Mouse (Mus musculus) heart, postnatal 10 days (tissue): ENCODE measurements around the gene Lrmda. TPM values are rescaled to one million over a fixed set of nuclear protein-coding genes. Genes with fewer than 3 reads are reported as not detected.
A peak's percentile ranks its signal among the peaks of the same experiment; 100 is the strongest.

Source experiments
- DNase-seq, 2 experiments: peaks; one replicate each; pipeline ENCODE4 v3.0.0; 2021
- intact Hi-C: fragments of 180-260 bp; cut with DNase I; formaldehyde crosslinking; loops from one replicate; pipeline ENCODE4 v1.15.1; 2025
- total RNA-seq, 2 experiments: library from RNA; stranded (reverse); gene quantifications; 2 replicates each; pipeline ENCODE4 v1.2.3; 2021

Gene Lrmda
- total RNA-seq, 2 experiments from 2014 or later: 1.1 to 2.1 TPM

GRCm38 (mm10) chr14:21991251-21991780, 28.2 kb upstream of the Lrmda start:
- intact Hi-C loops: no loop called here
- DNase-seq: peak; percentile 15 to 16

DNA sequence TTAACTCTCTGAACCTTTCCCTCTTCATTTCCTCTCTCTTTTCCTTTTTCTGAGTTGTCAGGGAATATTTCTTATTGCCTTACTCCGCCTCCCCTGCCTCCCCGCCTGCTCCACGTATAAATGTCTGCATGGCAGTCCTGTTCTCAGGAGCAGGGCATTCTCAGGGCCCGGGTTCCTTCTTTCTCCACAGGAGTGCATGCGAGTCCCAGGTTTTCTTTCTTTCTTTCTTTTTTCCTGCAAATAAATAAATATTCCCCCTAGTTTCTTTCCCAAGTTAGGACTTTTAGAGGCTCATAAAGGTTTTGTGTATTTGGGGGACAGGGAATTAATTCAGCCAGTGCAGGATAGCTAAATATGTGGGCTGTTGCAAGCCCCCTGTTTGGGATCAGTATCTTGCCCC, 27.7 kb upstream of the Lrmda start:
- DNase-seq: no peak
- intact Hi-C loops: no loop called here

GRCm38 (mm10) chr14:21992321-21992885, 27.1 kb upstream of the Lrmda start:
- intact Hi-C loops: no loop called here

DNA sequence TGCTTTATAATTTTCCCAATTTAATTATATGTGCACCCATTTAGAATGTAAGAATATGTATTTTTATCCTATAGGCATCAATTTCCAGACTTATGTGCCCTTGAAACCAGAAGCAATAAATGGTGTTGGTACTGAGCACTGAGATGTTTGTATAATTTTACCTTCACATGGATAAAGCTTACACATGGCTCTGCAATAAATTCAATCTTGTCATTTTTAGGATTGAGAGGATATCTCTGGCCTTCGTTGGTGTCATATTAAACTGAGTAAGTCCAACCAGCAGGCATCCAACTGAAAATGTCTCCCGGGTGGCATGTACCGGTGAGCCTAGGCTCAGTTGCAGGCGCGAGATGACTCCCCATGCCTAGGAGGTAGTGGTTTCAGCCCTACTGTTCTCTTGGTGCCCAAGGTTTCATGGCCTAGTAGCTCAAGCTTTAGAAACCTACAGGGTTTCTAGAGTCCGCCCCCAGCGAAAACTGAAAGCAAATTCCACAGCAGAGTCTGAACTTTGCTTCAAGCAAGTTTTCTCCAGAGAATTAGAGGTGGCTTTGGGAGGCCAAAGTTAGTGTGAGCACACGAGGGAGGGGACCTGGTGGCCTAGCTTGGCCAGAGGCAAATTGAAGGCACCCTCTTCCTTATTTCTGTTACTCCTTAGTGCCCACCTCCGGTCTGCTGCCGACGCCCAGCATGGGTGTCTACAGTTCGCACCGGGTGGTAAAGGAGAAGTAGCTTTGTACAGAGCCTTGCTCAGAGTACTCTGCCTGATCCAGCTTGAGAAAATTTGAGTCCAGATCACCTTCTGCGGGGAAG, 26.1 kb upstream of the Lrmda start:
- intact Hi-C loops: no loop called here
- DNase-seq: no peak

More at GRCm38 (mm10) chr14:21992321-21992885, 27.1 kb upstream of the Lrmda start:
- no peak for DNase-seq

DNA sequence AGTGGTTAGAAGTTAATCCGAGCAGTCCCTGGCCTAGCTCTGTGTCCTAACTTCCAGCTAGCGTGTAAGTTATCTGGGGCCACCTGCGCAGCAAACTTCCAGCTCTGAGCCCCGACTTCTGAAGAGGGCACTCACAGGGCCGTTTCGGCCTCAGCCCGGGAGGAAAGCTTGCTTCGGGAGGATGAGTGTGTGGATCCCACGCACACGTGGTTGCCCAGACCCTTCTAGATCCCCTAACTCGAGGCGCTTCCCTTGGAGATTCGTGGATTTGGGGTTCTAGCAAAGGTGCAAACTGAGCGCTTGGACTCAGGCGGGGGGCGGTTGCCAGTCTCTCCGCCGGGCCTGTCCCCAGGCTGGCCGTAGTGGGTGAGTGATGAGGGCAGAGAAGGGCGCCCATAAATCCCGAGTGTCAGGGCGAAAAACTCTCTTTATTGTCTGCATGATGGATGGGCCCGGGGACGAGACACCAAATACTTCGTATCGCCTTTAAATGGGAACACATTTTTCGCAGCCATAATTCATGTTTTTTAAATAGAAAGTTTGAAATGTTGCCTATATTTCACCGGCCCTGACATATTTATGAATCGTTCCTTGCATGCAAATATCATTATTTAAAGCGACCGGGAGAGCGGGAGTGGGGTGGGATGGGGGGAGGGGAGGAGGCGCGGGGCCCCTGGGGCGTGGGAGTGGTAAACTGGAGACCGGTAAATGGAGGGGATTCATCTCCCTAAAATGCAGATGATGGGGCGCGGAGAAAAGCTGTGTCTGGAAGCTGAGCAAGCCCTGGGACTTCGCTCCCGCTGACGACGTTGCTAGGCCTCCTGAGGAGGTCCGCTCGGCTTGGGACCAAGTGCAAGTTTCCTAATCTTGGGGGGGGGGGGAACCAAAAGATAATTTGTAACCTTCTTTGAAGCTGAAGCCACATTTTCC, 25.2 kb upstream of the Lrmda start:
- DNase-seq: no peak
- intact Hi-C loops: no loop called here

GRCm38 (mm10) chr14:21995031-21995754, 24.3 kb upstream of the Lrmda start:
- intact Hi-C loops: no loop called here
- peak; percentile 39 to 58 for DNase-seq

- no peak for DNase-seq
- intact Hi-C loops: no loop called here
These were observed 19.9 kb upstream of the Lrmda start for GRCm38 (mm10) chr14:21999588-21999987.

DNA sequence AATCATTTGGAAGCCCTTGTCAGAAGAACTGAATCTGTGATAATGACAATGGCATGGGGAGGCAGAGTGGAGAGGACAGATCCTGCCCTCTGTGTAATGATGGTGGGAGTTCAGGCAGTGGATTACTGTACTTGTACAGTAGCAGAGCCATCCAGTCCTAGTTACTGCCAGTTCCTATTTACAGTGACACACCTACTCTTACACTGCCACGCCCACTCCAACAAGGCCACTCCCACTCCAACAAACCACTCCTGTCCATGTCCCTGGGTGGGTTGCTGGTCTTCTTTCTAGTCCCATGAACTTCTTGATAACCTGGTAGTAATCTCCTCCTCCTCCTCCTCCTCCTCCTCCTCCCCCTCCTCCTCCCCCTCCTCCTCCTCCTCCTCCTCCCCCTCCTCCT, 16.3 kb upstream of the Lrmda start:
- DNase-seq: no peak
- intact Hi-C loops: no loop called here

GRCm38 (mm10) chr14:22003631-22004030, 15.9 kb upstream of the Lrmda start:
- DNase-seq: no peak
- intact Hi-C loops: no loop called here

DNA sequence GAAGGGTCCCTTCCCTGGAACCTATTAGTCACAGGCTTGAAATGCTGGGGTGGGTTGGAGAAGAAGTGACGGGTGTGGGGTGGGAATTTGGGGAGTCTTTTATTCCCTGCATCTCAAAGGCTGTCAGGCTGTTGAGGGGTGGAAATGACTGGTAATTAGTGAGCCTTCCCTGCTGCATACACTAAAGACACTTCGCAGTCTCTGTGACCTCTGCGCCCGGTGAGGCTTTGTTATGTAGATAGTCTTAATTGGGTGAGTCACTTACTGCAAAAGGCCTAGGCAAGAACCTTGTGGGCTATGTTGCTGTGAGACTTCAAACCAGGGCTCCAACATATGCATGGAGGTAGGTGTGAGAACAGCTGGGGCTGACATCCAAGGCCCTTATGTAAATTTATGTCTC, 14.6 kb upstream of the Lrmda start:
- intact Hi-C loops: no loop called here
- no peak for DNase-seq

- DNase-seq: no peak
These were observed 12.5 kb upstream of the Lrmda start for GRCm38 (mm10) chr14:22007006-22007405.

GRCm38 (mm10) chr14:22014315-22014714, 5.2 kb upstream of the Lrmda start:
- intact Hi-C loops: no loop called here
- no peak for DNase-seq

More at GRCm38 (mm10) chr14:22007006-22007405, 12.5 kb upstream of the Lrmda start:
- intact Hi-C loops: no loop called here

- intact Hi-C loops: no loop called here
- DNase-seq: peak in 1 of 2 experiments; percentile 6
These were observed 4.7 kb upstream of the Lrmda start for GRCm38 (mm10) chr14:22014781-22015180.

- DNase-seq: no peak
- intact Hi-C loops: no loop called here
These were observed 2.5 kb upstream of the Lrmda start for GRCm38 (mm10) chr14:22017011-22017410.

DNA sequence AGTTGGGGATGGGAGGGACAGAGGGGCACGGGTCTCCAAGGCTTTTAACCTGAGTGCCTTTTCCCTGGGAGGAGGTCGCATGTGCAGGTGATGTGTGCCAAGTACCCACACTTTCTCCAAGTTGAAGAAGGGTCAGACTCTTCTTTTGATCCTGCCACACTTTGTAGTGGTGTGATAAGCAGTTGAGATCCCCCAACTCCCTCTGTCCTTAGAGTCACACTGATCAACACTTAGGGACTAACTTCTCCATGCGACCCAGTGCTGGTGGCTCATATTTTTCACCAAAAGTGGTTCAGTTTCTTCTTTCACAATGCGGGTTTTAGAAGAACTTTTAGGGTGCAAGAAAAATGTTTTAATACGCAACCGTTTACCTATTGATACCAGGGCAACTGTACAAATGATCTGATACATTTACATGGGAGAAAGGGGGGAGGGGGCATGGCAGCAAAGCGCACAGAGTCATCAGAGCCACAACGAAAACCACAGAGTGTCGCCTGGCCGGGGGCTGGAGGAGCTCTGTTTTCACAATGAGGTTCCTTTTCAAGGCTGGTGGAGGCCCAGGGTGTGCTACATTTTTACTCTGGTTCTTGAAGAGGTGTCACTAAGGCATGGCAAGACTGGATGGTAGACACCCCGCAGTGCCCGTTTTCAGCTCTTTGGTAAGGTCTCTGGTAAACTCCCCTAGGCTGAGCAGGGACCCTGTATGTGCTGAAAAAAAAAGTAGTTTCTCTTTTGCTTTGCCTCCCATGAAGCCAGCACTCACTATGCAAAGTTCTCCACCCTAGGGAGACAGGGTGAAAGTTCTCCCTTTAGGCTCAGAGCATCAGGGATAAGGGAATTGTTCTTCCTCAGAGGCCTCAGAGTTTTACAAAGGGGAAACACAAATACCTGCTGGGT, 685 bp downstream of the Lrmda start:
- DNase-seq: peak in 1 of 2 experiments; percentile 11
- intact Hi-C loops: no loop called here

DNA sequence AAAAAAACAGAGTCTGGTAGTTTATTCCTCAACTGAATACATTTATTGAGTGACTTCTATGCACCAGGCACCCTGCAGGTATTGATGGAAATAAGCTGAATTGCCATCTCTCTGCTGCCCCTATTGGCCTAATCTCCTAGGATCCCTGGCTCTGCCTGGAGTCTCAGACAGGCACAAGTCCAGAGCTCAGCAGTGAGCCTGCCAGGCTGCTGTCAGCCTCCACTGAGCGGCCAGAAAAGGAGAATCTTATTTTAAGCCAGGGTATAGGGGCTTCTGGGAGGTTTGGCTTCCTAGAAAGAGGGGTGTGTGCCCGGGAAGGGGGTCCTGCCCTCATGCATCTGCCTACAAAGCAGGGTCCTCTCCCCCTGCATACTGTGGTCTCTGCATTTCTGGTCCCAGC, 1.4 kb downstream of the Lrmda start:
- DNase-seq: peak; percentile 61 to 62
- intact Hi-C loops: no loop called here

GRCm38 (mm10) chr14:22023533-22023932, 4.0 kb downstream of the Lrmda start:
- no peak for DNase-seq
- intact Hi-C loops: no loop called here

DNA sequence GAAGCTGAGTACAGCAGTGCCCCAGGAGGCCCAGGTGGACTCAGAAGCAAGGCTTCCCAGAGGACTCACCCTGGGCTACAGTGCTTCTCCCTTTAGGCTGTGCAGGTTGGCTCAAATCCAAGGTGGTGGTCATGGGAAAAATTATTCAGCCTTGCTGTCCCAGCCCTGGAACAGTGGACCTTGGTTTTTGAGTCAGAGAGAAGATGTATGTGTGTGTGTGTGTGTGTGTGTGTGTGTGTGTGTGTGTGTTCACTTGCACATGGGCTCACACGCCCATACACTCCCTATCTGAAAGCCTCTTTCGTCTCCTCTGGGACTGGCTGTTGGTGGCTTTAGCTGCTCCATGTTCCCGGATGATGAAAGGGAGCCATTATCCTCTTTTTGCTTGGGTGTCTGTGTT, 16.4 kb downstream of the Lrmda start:
- intact Hi-C loops: no loop called here
- peak; percentile 27 to 46 for DNase-seq

- no peak for DNase-seq
- intact Hi-C loops: no loop called here
These were observed 16.8 kb downstream of the Lrmda start for GRCm38 (mm10) chr14:22036338-22036737.
